Mouse (Mus musculus): ENCODE results near the gene Trim30a.
"Not testable (repeated sequence)": the region's sequence is repeated elsewhere in the genome, so short reads cannot be mapped to it uniquely, and the experiment has no call there.

The Trim30a gene

DNA sequence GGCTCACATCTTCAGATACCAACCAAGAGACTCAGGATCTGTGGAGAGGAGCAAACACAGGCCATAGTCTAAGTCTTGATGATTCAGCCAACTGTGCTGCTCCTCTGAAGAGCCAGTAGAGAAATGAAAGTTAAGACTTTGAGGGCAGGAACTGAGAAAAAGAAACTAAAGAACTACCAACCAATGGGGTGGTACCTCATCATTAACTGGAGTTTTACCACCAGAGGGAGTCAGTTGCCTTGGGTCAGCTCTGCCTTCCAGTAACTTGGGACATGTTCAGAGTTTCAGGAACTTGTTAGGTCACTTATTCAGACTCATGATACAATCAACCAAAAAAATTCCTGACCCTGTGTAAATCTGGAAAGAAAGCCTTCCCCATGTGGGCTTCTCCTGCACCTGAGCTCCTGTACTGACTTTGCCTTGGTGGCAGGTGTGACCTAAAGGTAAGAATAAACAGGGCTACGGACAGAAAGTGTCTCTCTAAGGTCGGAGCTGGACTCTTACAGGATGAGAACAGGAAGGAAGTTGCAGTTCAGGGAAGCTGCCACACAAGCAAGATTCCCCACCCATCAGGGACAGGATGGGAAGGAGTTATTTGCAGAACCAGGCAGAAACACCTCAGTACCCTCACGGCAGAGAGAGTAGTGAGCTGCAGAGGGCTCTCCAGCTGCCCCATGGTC lies at the start of gene Trim30a:
Trim30a (minus strand) TSS at position 129 of the 680 bp plus-strand sequence.
- no peak for DNase-seq (ENCODE audit: low read depth)

DNA sequence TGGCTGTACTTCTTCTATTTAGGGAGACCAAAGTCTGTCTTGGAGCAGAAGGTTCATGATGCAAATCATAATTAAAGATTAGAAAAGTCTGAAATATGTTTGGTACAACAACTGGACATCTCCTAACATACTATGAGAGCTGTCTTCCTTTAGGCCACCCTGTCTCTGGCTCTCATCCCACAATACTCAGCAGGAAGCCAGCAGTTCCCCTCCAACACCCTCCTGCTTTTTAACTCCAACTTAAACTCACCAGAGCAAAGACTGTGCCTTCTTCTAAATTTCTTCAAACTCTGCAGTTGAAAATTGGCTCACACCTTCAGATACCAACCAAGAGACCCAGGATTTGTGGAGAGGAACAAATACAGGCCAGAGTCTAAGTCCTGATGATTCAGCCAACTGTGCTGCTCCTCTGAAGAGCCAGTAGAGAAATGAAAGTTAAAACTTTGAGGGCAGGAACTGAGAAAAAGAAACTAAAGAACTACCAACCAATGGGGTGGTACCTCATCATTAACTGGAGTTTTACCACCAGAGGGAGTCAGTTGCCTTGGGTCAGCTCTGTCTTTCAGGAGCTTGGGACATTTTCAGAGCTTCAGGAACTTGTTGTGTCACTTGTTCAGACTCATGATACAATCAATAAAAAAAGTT lies 42.5 kb upstream of the Trim30a start, which contains the start of gene Trim30d:
Trim30d (minus strand) TSS at position 429 of the 645 bp plus-strand sequence.
- not testable (repeated sequence) for DNase-seq (ENCODE audit: low read depth)

DNA sequence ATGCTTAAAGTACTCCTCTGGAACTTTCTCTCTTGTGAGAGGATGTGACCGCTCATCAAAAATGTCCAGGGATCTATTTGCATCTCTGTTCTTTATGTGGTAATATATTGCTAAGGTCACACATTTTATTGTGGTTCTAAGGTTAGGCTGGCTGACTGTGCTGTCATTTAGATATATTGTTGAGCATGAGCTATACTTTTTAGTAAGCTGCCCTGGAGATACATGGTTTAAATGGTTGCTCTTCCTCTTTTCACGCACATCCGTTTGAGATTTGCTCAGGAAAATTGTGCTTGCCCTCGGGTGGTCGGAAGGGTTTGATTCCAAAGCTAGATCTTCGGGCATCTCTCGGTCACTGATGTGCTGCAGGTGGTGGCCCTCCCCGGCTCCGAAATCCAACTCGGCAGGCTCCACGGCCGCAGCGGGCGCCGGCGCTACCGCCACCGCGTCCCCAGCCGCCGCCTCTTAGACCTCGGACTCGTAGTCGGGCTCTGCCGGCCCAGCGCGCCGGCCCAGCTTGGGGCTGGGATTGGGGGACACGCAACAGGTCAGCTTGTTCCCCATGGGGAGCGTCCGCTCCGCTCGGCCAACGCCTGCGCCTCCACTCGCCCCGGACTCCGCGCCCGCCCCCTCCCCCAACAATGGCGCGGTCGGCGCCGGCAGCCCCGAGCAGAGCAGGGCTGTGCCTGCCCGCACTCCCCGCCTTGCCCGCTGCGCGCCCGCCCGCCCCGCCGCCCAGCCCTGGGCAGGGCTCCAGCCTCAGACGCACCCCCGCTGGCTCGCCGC lies 36.8 kb upstream of the Trim30a start:
- no peak for DNase-seq (ENCODE audit: low read depth)

- not testable (repeated sequence) for DNase-seq (ENCODE audit: low read depth)
These were observed 36.2 kb upstream of the Trim30a start for GRCm38 (mm10) chr7:104501186-104501585.

GRCm38 (mm10) chr7:104499464-104499863 lies 34.5 kb upstream of the Trim30a start:
- not testable (repeated sequence) for DNase-seq (ENCODE audit: low read depth)

DNA sequence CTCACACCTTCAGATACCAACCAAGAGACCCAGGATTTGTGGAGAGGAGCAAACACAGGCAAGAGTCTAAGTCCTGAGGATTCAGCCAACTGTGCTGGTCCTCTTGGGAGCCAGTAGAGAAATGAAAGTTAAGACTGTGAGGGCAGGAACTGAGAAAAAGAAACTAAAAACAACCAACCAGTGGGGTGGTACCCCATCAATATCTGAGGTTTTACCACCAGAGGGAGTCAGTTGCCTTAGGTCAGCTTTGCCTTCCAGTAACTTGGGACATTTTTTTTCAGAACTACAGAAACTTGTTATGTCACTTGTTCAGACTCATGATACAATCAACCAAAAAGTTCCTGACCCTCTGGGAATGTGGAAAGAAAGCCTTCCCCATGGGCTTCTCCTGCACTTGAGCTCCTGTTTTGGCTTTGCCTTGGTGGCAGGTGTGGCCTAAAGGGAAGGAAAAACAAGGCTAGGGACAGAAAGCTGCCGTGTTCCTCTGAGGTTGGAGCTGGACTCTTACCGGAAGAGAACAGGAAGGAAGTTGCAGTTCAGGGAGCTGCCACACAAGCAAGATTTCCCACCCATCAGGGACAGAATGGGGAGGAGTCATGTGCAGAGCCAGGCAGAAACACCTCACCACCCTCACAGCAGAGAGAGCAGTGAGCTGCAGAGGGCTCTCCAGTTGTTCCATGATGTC lies 18.9 kb downstream of the Trim30a start:
- DNase-seq (ENCODE audit: low read depth) = no peak

- no peak for DNase-seq (ENCODE audit: low read depth)
These were observed 60.5 kb downstream of the Trim30a start for GRCm38 (mm10) chr7:104404460-104404950.

- DNase-seq (ENCODE audit: low read depth) = no peak
These were observed 63.9 kb downstream of the Trim30a start for GRCm38 (mm10) chr7:104401140-104401539.

GRCm38 (mm10) chr7:104400698-104401097 lies 64.3 kb downstream of the Trim30a start, which contains the start of gene Trim30c:
TSS of gene Trim30c (minus strand) at chr7:104400837.
- no peak for DNase-seq (ENCODE audit: low read depth)

GRCm38 (mm10) chr7:104398492-104398891 lies 66.5 kb downstream of the Trim30a start:
- DNase-seq (ENCODE audit: low read depth) = no peak

- DNase-seq (ENCODE audit: low read depth) = no peak
These were observed 95.1 kb downstream of the Trim30a start, which contains the start of gene Trim30b for GRCm38 (mm10) chr7:104369736-104370414. TSS of gene Trim30b (minus strand) at chr7:104369884.

- no peak for DNase-seq (ENCODE audit: low read depth)
These were observed 98.7 kb downstream of the Trim30a start for GRCm38 (mm10) chr7:104366339-104366738.

All from fibroblast of lung, adult 2 months (primary cell).